In the genomic region with DNA sequence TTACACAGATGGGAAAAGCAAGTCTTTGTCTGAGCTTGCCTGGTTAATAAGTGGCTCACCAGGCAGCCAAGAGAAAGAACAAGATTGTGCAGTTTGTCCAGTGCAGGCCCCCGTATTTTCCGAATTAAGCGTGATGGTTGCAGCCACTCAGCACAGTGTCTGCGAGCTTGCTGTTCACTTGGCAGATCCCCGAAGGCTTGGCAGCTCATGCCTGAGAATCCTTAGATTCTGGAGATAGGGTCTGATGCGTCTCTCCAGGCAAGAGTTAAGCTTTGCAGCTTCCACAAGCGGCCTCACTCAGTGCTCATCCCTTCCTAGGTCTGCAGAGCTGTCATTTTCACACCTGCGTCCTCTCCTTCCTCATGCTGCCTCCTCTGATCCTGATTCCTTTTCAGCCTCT, we compare ENCODE assay signal across 16 mouse cellular contexts.
"Had no signal": no experiment of that assay in that cellular context is flagged by ENCODE, and none has a peak within 500 bp of the region (broad histone marks: within the 10 kb centered on the region; RNA-seq: fewer than 3 reads in every experiment).

No protein-coding gene starts in this region.

- DNase-seq: kidney, adult 8-10 months; kidney, postnatal 10 days; kidney, postnatal 36 days; layer of hippocampus, postnatal 36 days; liver, embryonic 13.5 days; lung, adult 2 months; lung, postnatal 14 days; lung, postnatal 4 days; thymus, adult 18-20 months; thymus, postnatal 36 days had no signal

- H3K27ac ChIP-seq: kidney, embryonic 15.5 days; left cerebral cortex, adult 2 months; liver, embryonic 13.5 days; midbrain, embryonic 12.5 days; neural tube, embryonic 13.5 days had no signal

- H3K9ac ChIP-seq: kidney, embryonic 15.5 days; liver, embryonic 13.5 days; midbrain, embryonic 12.5 days; neural tube, embryonic 13.5 days had no signal

- H3K4me2 ChIP-seq: kidney, embryonic 15.5 days; liver, embryonic 13.5 days; midbrain, embryonic 12.5 days; neural tube, embryonic 13.5 days had no signal

- H3K27me3 ChIP-seq: kidney, embryonic 15.5 days; liver, embryonic 13.5 days; midbrain, embryonic 12.5 days; neural tube, embryonic 13.5 days had no signal

- H3K9me3 ChIP-seq: kidney, embryonic 15.5 days; liver, embryonic 13.5 days; midbrain, embryonic 12.5 days; neural tube, embryonic 13.5 days had no signal

- H3K4me3 ChIP-seq: kidney, embryonic 15.5 days; left cerebral cortex, adult 2 months; liver, embryonic 13.5 days; midbrain, embryonic 12.5 days; myocyte; neural tube, embryonic 13.5 days had no signal

- H3K4me1 ChIP-seq: liver, embryonic 13.5 days had no signal

- ATAC-seq: midbrain, embryonic 16.5 days had no signal
